1 mouse cellular context compared by ENCODE assay signal in genomic region chr1:134955637-134956176, GRCm38 (mm10).
TF ChIP-seq lines count a peak whose summit lies in the region.

TSS of gene Ppp1r12b (minus strand) at chr1:134955942.

TF ChIP-seq in CH12.LX, 34 proteins besides CTCF, POLR2A, EP300 and RAD21 (continued from another document):
- TF ChIP-seq KAT2A (IDR thresholded peaks at IDR 0.05; ENCODE audit: insufficient replicate concordance, low read length) (peak; percentile 89; the same call in 1 of the 2 replicates), MXI1 (IDR thresholded peaks at IDR 0.05; ENCODE audit: low read depth, low read length) (peak; percentile 60; the same call in 1 of the 2 replicates), SIN3A (IDR thresholded peaks at IDR 0.05; ENCODE audit: low read length) (peak; percentile 71; the same call in 1 of the 2 replicates), ZMIZ1 (IDR thresholded peaks at IDR 0.05; ENCODE audit: low read depth, low read length) (peak; percentile 70), MAZ (IDR thresholded peaks at IDR 0.05; ENCODE audit: low read depth, low read length) (peak; percentile 40; the same call in 1 of the 2 replicates), E2F4 (IDR thresholded peaks at IDR 0.05; ENCODE audit: insufficient replicate concordance, low read depth, low read length) (no peak), USF1 (IDR thresholded peaks at IDR 0.05; ENCODE audit: low read depth, low read length) (no peak; the same call in 1 of the 2 replicates), ZKSCAN1 (IDR thresholded peaks at IDR 0.05; ENCODE audit: borderline replicate concordance, low read depth, low read length) (no peak), JUN (IDR thresholded peaks at IDR 0.05; ENCODE audit: insufficient read depth, low read depth, low read length) (no peak), RCOR1 (conservative IDR thresholded peaks at IDR 0.05; ENCODE audit: low read depth, low read length) (no peak), SMC3 (IDR thresholded peaks at IDR 0.05; ENCODE audit: low read depth, low read length) (no peak)
TF ChIP-seq in CH12.LX: peak in this region for 15.
